Mouse (Mus musculus) kidney, embryonic 14.5 days (tissue): Measurements from ENCODE around the gene Gm21836. TPM values are rescaled to one million over a fixed set of nuclear protein-coding genes. Genes with fewer than 3 reads are reported as not detected.
"Not testable (repeated sequence)": the region's sequence is repeated elsewhere in the genome, so short reads cannot be mapped to it uniquely, and the experiment has no call there.

Source experiments
- ATAC-seq: fragments of 200-750 bp; cut with Nextera tagmentation; 2 replicates; pipeline ENCODE4 v1.8.0; 2017; ENCODE audit warnings: moderate number of reproducible peaks, mild to moderate bottlenecking, moderate TSS enrichment, moderate library complexity; ENCODE audit not compliant: low FRiP score, low TSS enrichment
- H3K27ac ChIP-seq: fragments of 300-500 bp; sonication (generic); 2 replicates; pipeline ENCODE4 v1.5.1; 2014; ENCODE audit warnings: low read depth, mild to moderate bottlenecking, low read length, moderate library complexity, mixed read lengths
- H3K27me3 ChIP-seq: fragments of 300-500 bp; sonication (generic); 2 replicates; pipeline ENCODE4 v1.6.1; 2014; ENCODE audit warnings: mild to moderate bottlenecking, low read length; ENCODE audit not compliant: control insufficient read depth, insufficient read depth
- H3K36me3 ChIP-seq: fragments of 300-500 bp; sonication (generic); 2 replicates; pipeline ENCODE4 v1.6.1; 2014; ENCODE audit warnings: low read length, mixed read lengths; ENCODE audit not compliant: control insufficient read depth, insufficient read depth
- H3K4me1 ChIP-seq: fragments of 300-500 bp; sonication (generic); 2 replicates; pipeline ENCODE4 v1.6.1; 2014; ENCODE audit warnings: low read length, mixed read lengths; ENCODE audit not compliant: control insufficient read depth, insufficient read depth
- H3K4me2 ChIP-seq: fragments of 300-500 bp; sonication (generic); replicated peaks from 2 replicates; pipeline ENCODE4 v1.6.1; 2014; ENCODE audit warnings: low read depth, mild to moderate bottlenecking, low read length
- H3K4me3 ChIP-seq: fragments of 300-500 bp; sonication (generic); 2 replicates; pipeline ENCODE4 v1.5.1; 2014; ENCODE audit warnings: mild to moderate bottlenecking, low read length
- H3K9ac ChIP-seq: fragments of 300-500 bp; sonication (generic); 2 replicates; pipeline ENCODE4 v1.6.1; 2014; ENCODE audit warnings: low read depth, mild to moderate bottlenecking, low read length, moderate library complexity
- H3K9me3 ChIP-seq: fragments of 300-500 bp; sonication (generic); 2 replicates; pipeline ENCODE4 v1.6.1; 2016; ENCODE audit warnings: low read length; ENCODE audit not compliant: control insufficient read depth
- WGBS: fragments of 180-500 bp; shearing (Covaris S2); extraction: QIAGEN DNeasy Blood & Tissue Kit; methylation state at CpG from one replicate; pipeline ENCODE4 v1.1.7; 2014; 5-methylcytosine and 5-hydroxymethylcytosine counted together
- polyA plus RNA-seq: library from polyadenylated mRNA; unstranded; fragments of >200 nt; fragmentation: Nextera tagmentation; extraction: Ambion mirVana; gene quantifications from 2 replicates; pipeline ENCODE4 v1.2.1, GENCODE M21; 2014

Gm21836 gene
- not detected in 2 replicates for polyA plus RNA-seq

DNA sequence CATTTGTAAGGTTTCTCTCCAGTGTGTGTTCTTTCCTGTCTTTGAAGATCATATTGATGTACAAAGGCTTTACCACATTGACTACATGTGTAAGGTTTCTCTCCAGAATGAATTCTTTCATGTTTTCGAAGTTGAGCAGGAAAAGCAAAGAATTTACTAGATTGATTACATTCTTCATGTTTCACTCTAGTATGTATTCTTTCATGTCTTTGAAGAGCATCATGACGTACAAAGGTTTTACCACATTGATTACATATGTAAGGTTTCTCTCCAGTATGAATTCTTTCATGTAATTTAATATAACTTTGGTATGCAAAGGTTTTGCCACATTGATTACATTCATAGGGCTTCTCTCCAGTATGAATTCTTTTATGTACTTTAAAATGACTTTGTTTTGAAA is at the start of gene Gm21836:
Gene Gm21836, minus strand, starts transcription at position 101 of the 400 bp plus-strand sequence.
- not testable (repeated sequence) for ATAC-seq, H3K9ac ChIP-seq, H3K4me1 ChIP-seq, H3K36me3 ChIP-seq, H3K4me2 ChIP-seq, H3K27me3 ChIP-seq, H3K27ac ChIP-seq, H3K9me3 ChIP-seq, H3K4me3 ChIP-seq
- WGBS, result 90% methylated on average over 2 of the region's 2 CpGs

DNA sequence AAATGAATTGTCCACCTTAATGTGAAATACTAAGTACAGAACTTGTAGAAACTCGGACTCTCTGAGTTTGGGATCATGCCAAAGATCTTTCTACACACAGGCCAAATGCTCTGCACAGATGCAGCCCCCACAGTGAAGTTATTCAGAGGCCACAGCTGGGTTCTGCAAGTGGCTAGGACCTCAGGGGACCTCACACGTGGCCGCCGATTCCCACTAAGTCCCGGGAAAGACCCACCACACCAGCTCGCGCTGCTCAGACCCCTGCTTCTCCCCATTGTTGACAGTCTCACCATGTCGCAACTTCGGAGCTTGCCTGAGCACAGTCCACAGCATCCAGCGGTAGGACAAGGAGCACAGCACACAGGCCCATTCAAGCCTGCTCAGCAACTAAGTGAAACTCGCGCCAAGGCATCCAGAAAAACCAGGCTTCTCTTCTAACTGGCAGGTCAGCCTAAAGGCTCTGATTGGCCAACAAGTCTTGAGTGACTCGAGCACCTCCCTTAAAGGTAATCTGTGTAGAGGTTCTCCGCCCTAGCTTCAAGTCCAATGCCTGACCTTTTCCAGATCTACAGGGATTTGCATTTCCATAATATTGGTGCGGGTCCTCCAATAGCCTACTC is 13.1 kb downstream of the Gm21836 start:
- H3K27ac ChIP-seq, H3K9me3 ChIP-seq, H3K4me3 ChIP-seq, H3K27me3 ChIP-seq, H3K4me1 ChIP-seq, H3K4me2 ChIP-seq, ATAC-seq, H3K9ac ChIP-seq: not testable (repeated sequence)
- H3K36me3 ChIP-seq, result peaks cover 12% of the 10 kb centered on the region
- 64% methylated on average over 11 of the region's 15 CpGs for WGBS

DNA sequence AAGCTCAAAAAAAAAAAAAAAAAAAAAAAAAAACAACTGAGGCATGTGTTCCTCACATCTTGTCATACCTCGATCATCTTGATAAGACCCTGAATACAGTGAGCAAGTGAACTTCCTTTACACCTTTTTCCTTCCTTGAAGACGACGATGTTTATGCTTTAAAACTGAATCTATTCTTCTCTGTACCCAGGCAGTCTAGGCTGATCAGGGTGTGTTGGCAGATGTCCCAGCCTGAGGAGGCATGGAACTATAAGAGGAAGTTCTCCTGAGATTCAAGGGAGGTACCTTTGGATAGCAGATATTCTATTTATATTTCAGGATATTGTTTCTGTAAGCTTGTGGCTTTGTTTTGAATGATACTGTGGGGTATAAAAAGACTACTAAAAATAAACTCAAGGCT is 15.5 kb downstream of the Gm21836 start:
- H3K4me3 ChIP-seq, result no peak overlapping the region
- H3K27me3 ChIP-seq, result no peaks in the 10 kb centered on the region
- H3K9ac ChIP-seq, result no peak overlapping the region
- WGBS, result 78% methylated on average over 3 of the region's 3 CpGs
- H3K27ac ChIP-seq, result no peak overlapping the region
- H3K4me1 ChIP-seq, result no peaks in the 10 kb centered on the region
- H3K36me3 ChIP-seq, result peaks cover 12% of the 10 kb centered on the region
- H3K4me2 ChIP-seq, result no peak overlapping the region
- ATAC-seq, result no peak
- peaks cover 7% of the 10 kb centered on the region for H3K9me3 ChIP-seq

DNA sequence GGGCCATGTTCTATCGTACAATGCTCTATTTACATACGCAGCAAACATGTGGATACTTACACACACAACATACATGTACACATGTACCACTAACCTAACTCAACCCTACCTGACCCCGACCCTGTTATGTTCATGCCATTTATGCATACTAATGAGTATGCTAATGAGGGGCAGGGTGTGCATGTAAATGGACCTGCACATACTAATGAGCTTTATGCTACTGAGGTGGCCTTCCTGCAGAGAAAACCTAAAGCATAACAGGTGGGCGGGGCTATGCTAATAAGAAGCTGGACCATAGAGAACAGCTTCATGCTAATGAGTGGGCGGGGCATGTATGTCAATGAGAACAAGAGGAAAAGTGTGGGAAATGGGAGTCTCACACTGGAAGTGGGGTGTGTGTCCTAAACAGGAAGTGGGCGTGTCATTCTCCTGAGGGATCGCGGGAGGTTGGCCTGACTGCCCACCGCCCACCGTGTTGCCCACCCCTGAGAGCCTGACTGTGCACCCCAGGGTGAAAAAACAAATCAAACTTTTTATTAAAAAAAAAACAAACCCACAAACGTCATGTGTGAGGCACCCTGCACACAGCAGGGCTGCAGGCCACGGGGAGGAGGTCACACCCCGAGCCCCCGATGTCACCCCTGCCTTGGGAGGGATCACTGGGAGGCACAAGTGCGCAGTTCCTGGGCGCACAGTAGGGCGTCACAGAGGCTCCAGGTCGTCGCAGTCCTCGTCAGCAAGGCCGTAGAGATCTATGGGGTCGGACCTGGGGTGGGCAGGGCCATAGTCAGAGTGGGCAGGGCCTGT is 17.3 kb downstream of the Gm21836 start, which contains the start of gene Ppp2r3d:
Gene Ppp2r3d, minus strand, starts transcription at position 803 of the 807 bp plus-strand sequence.
- H3K27me3 ChIP-seq, result no peaks in the 10 kb centered on the region
- peak; percentile 73 for ATAC-seq
- no peak within 1 kb of the TSS for H3K9ac ChIP-seq
- H3K4me3 ChIP-seq, result no peak within 1 kb of the TSS
- 96% methylated on average over 22 of the region's 22 CpGs for WGBS
- peaks cover 7% of the 10 kb centered on the region for H3K9me3 ChIP-seq
- H3K36me3 ChIP-seq, result peaks cover 12% of the 10 kb centered on the region
- no peaks in the 10 kb centered on the region for H3K4me1 ChIP-seq
- H3K27ac ChIP-seq, result no peak within 1 kb of the TSS
- no peak within 1 kb of the TSS for H3K4me2 ChIP-seq

DNA sequence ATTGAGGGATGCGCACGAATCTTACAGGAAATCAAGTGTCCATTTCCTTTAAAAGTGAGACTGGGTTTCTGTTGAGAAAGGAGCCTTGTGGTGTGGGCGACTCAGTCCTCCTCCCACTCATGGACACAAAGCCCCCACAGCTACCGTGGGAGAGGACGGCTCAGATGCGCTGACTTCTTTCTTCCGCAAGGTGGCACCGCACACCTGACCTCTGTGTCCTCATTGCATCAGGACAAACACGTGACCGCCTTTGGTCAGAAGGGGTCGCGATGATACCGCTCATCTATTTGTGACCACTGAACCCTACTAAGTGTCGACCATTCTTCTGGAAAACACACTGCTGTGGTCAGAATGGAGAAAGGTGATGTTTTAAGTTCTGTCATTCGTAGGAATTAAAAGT is 17.9 kb downstream of the Gm21836 start:
- no peaks in the 10 kb centered on the region for H3K4me1 ChIP-seq
- H3K4me2 ChIP-seq, result no peak overlapping the region
- H3K9me3 ChIP-seq, result peaks cover 7% of the 10 kb centered on the region
- no peak overlapping the region for H3K9ac ChIP-seq
- WGBS, result 87% methylated on average over 15 of the region's 15 CpGs
- no peak overlapping the region for H3K27ac ChIP-seq
- no peaks in the 10 kb centered on the region for H3K27me3 ChIP-seq
- no peak overlapping the region for H3K4me3 ChIP-seq
- ATAC-seq, result peak; percentile 26; the same call in 1 of the 2 replicates
- H3K36me3 ChIP-seq, result peaks cover 12% of the 10 kb centered on the region

DNA sequence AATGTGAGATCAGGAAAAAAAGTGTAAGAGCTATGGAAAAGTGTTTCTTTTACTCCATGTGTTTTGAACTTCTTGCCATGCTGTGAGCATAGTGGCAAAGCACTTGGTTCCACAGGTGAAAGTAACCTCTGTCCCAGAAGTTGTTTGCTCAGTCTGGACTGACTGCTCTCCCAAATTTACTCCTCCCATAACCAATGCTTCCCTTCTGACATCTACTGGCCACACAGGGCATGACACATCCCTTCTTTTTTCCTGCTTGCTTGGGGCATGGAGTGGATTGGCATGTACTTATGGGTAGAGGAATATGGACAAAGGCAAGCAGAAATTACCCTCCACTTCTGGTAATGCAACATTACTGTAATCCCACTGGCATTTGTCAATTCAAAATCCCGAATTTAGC is 37.0 kb downstream of the Gm21836 start:
- 3% methylated on average over 1 of the region's 1 CpGs for WGBS
- no peak overlapping the region for H3K4me2 ChIP-seq
- H3K4me1 ChIP-seq, result no peaks in the 10 kb centered on the region
- 0 out of 2 replicates have a peak, but pooled peaks have one; percentile 57 for ATAC-seq
- no peak overlapping the region for H3K27ac ChIP-seq
- no peaks in the 10 kb centered on the region for H3K27me3 ChIP-seq
- no peak overlapping the region for H3K9ac ChIP-seq
- no peaks in the 10 kb centered on the region for H3K9me3 ChIP-seq
- H3K36me3 ChIP-seq, result no peaks in the 10 kb centered on the region
- H3K4me3 ChIP-seq, result no peak overlapping the region

Other genes with a start within 250 kb of the Gm21836 start
- 9.8 and 10.8 TPM in 2 replicates for gene 2010315B03Rik, start 181.1 kb downstream of the Gm21836 start, polyA plus RNA-seq
- gene Ppp2r3d, start 16.9 kb downstream of the Gm21836 start, polyA plus RNA-seq, result 128 and 129 TPM in 2 replicates